Mouse (Mus musculus) granulocyte monocyte progenitor cell, adult 5-6 weeks (primary cell): ENCODE results near the gene Hk2. TPM values are rescaled to one million over a fixed set of nuclear protein-coding genes. Genes with fewer than 3 reads are reported as not detected.

Source experiments
- ATAC-seq: replicated peaks from 2 replicates; pipeline ENCODE4 v1.8.0; 2016; ENCODE audit warnings: mild to moderate bottlenecking, moderate TSS enrichment, inconsistent platforms; ENCODE audit not compliant: poor library complexity, severe bottlenecking
- total RNA-seq, 2 experiments: library from RNA; stranded (forward) in 1 of 2; stranded (reverse) in 1 of 2; fragments of 200-712, 200-1000 nt in 1 of 2; fragments of >200 nt in 1 of 2; fragmentation: Nextera tagmentation in 1 of 2; gene quantifications; 2 replicates each; pipeline ENCODE4 v1.2.3; 2014 to 2017

The Hk2 gene
- total RNA-seq, 2 experiments from 2014 or later: 38.6 to 76.5 TPM

DNA sequence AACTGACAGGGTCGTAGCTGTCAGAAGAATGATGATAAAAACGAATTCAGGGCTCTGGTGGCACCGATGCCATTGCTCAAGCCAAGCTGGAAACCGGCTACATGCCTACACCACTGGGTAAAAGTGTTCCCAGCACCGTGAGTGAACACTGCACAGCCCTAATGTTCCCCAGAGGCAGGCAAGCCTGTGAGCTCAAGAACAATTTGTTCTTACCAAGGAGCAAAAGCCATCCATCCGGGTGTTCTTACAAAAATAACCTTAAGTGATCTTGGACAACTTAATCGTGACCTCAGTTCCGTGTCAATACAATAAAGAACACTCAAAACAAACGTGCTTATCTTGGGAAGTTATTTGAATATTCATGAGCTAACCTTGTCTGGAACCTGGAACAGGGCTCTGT lies 3.2 kb downstream of the Hk2 start:
- no peak for ATAC-seq

DNA sequence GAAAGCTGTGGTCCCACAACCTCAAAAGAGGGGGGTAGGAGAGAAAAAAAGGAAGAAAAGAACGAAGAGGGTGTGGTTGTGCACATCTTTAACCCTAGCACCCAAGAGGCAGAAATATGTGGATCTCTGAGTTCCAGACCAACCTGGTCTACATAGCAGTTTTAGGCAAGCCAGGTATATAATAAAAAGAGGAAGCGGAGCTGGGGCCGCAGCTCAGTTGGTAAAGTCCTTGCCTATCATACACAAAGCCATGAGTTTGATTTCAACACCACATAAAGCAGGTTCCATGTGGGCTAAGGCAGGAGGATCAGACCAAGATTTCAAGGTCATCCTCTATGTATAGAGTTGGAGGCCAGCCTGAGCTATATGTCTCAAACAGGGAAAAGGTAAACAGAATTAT lies 4.0 kb downstream of the Hk2 start:
- ATAC-seq: peak; percentile 5; the same call in 1 of the 2 replicates

DNA sequence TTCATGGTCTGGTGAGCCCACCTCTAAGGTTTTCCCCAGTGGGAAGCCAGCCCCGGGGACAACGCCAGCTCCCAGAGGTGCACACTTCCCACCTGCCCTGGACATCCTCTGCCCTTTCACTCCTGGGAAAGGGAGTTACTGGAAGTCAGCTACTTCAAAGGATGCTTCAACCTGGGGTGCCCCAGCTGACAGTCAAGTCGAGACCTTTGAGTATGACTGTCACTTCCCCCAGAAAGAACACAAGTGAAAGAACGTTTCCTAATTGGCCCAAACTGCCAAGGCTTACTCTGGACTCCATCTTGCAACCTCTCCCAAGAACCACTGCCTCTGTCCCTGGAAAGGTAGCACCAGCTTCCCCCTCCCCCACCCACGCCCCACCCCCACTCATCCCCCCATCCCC lies 4.5 kb downstream of the Hk2 start:
- ATAC-seq: no peak

DNA sequence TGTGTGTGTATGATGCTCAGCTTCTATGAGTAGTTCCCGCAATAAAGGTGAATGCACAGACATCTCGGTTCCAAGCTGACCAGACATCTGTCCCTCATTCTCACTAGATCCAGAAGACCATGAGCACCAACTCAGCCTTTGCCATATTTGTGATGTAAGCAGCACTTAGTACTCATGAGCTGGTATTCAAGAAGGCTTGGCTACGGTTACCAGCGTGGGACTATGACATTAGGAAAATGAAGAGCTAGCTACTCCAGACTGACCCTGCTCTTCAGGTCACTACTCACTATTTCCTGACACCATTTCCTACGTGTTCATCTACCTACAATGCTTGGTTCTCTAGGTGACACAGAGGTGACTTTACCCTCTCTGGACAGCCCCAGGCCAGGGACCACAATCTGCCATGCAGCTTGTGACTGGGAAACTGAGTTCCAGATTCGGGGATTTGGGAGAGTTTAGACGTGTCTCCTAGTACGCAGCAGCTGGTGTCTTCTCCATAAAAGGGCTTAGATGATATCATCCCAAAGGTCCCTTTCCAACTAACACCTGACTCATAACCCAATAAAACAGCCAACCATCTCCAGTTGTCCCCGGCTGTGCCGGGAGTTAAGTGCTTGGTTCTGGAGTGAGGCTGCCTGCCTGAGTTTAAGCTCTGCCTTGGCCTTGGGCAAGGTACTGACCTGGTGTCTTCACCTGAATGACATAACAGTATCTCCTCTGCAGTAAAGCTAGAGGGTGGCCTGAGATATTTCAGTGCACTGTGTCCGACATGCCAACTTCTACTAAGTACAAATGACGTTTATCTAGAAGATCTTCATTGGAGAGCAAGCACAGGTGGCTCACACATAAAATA lies 6.3 kb downstream of the Hk2 start:
- no peak for ATAC-seq

DNA sequence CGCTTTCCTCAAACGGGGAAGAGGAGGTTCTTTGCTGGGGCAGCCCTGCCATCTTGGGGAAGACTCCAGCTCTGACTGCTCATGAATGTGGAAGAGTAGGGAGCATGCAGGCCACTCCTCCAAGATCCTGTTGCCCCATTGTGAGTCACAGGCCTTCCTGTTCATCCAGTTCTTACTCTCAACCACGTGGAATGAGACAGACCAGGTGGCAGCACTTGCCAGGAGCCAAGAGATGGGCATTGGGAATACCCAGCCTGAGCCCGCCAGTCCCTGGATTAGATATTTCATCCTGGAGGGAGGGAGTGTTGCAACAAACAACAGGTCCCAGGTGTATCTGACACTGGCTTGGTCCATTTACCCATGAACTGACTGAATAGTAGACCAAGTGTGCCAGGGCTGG lies 7.6 kb downstream of the Hk2 start:
- ATAC-seq: peak; percentile 20

DNA sequence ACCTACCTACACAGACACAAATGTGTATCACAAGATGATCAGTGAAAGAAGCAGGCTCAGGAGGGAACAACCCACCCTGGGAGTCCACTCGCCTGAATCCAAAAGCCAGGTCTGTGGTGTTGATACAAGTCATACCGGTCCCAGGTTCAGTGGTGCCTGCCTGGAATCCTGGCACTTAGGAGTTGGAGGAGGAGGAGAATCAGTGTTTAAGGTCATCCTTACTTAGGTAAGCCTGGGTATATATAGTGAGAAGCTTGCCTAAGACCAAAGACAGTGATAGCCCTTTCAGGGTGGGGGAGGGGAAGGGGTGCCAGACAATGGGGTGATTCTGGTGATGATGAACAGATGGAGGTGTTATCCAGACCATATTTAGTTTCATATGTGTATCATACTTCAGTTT lies 9.0 kb downstream of the Hk2 start:
- no peak for ATAC-seq

DNA sequence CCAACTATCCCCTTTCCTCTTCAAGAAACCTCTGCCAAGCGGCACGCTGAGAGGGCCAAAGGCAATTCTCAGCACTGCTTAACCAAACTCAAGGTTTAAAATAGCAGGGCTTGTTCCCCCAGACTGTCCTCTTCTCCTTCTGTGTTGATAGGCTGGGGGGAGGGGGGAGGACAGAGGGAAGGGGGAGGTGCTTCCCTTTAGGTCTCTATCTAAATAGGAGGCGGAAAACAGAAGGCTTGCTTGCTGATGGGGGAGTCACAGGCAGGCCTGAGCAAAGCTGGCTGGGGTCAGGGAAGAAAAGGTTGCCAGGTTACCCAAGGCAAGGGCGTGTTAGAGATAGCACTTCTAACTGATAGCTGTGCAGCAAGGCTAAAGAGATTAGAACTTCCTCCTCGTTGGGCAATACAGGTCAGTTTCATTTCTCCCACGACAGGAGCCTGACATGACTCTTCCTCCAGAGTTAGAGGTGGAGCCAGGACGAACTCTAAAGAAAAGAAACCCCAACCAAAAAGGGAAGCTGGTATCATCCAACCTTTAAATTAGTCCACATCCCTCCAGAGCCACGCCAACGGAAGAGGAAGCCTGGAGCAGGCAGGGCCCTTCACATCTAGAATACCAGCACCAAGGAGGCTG lies 10.3 kb downstream of the Hk2 start:
- ATAC-seq: peak; percentile 86

DNA sequence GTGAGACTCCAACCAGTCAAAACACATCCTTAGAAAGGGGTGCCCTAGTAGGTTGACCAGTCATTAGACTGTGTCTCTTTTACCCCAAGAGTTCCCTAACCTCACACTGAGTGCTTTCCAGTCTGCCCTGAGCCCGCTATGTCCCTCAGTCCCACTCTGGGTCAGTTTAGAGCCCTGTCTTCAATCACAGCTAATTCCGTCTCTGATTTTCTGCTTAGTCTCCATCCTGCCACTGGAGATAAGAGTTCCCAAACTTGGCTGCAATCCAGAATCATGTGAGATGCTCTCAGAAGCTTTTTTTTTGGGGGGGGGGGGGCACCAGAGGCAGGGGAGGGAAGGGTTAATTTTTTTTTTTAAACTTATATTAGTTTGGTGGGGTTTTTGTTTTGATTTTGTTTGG lies 11.5 kb downstream of the Hk2 start:
- no peak for ATAC-seq

DNA sequence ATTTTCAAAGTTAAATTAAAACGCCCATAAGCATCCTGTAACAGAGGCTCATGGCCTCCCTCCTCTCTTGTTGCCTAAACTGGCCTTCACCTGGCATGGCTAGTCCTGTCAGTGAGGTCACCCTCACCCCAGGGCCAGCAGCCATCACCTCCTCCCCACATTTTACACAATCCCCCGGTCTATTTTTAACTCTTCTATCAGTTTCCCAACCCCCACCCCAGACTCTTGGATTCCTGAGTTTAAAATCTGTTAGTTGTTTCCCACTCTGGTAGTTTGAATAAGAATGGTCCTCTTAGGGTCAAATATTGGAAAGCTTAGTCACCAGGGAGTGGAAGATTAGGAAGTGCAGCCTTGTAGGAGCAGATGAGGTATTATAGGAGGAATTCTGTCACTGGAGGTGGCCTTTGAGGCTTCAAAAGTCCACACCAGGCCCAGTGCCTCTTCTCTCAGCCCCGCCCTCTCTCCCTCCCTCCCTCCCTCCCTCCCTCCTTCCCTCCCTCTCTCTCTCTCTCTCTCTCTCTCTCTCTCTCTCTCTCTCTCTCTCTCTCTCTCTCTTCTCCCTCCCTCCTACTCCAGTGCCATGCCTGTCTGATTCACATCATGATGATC lies 13.4 kb downstream of the Hk2 start:
- no peak for ATAC-seq

DNA sequence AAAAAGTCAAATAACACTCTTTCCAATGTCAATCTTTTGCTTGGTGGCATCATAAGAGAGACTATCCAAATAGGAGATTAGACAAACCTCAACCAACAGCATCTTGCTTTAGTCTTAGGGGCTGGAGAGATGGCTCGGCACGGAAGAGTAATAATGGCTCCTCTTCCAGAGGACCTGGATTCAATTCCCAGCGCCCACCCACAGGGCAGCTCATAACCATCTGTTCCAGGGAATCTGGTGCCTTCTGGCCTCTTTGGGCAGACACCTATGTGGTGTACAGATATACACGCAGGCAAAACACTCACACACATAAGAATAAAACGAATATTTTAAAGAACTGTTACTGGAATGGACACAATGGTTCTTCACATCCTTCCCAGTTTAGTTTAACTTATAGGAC lies 15.0 kb downstream of the Hk2 start:
- ATAC-seq: no peak

DNA sequence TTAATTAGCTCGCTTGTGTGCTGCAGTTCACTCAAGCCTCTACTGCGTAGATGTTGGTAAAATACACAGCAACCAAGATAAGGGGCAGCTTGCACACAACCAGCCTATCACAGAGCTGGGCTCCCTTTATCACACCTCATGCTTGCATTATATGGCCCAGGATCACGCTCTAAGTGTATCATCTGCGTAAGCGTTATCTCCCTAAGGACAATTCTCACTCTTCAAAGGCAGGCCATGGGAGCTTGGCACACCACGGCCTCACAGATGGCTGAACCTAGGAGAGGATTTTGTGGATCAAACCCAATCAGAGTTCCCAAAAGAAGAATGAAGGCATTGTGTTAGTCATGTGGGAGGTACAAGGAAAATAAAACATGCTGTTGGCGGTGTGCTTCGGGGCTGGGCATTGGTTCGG lies 17.4 kb downstream of the Hk2 start:
- ATAC-seq: no peak

DNA sequence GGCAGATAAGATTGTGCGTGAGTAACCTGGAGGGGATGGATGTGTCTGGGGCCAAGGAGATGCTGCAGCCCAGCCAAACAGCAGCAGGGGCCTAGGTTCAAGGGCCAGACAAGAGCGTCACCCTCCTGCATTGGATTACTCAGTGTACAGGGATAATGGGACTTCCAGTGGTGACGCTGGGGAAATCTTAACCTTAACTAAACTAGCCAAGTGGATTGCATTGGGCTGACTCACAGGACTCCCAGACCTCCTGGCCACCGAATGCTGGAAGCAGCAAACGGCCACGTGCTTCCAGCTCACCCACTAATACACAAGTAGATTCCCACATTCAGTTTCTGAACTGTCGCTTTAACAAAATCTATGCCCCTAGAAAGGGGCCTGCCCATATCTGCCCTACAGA lies 18.0 kb downstream of the Hk2 start:
- no peak for ATAC-seq

DNA sequence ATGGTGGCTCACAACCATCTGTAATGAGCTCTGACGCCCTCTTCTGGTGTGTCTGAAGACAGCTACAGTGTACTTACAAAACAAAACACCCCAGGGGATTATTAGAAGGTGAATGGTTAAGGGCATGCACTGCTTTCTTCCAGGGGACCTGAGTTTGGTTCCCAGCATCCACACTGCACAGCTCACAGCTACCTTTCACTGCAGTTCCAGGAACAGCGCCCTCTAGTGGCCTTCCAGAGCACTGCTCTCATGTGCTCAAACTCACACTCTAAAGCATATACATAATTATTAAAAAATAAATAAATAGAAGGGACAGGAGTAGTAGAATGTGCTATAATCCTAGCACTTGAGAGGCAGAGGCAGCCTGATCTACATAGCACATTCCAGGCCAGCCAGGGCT lies 18.9 kb downstream of the Hk2 start:
- ATAC-seq: 0 out of 2 replicates have a peak, but pooled peaks have one; percentile 28

DNA sequence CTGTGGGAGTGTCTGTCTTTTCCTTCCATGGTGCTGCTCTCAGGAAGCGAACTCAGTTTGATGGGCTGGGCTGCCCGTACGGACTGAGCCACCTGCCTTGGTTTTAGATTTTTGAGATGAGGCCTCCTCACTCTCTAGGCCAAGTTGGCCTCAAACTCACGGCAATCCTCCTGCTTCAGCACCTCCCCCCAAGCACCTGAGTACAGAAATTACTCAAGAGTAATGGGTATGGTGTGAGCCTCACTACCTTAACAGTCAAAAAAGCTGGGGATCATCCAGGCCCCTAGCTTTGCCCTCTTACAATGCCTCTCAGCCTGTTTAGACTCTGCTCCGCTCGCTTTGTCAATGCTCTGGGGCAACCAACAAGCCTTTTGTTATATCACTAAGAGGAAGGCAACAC lies 19.5 kb downstream of the Hk2 start:
- no peak for ATAC-seq

DNA sequence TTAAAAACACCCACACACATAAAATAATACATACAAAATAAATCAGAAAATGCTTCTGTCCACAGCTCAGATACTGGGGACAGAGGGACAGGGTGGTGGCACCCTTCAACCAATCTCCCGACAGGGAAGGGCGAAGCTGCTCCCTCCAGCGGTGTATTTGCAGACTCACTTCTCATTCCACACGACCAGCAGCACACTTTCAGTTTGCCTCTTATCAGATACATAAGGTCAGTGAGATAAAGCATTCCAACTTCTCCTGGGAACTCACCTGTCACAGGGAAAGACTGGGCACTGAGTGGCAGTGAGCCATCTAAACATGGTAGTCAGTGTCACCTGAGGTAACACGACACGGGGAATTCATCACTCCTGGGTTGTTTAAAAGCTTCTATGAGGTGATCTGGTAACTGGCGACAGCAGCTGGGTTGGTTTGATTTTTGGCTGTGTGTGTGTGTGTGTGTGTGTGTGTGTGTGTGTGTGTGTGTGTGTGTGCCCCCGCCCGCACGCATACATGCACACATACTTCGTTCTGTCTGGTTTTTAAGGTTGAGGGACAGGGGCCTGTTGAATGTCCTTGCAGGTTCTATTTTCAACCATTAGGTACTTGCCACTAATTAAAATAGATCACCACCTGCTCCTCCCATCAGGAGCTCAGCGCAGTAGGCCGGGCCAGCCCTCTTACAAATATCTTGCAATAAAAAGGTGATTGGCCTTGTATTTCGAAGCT lies 20.5 kb downstream of the Hk2 start:
- peak; percentile 38; the same call in 1 of the 2 replicates for ATAC-seq

DNA sequence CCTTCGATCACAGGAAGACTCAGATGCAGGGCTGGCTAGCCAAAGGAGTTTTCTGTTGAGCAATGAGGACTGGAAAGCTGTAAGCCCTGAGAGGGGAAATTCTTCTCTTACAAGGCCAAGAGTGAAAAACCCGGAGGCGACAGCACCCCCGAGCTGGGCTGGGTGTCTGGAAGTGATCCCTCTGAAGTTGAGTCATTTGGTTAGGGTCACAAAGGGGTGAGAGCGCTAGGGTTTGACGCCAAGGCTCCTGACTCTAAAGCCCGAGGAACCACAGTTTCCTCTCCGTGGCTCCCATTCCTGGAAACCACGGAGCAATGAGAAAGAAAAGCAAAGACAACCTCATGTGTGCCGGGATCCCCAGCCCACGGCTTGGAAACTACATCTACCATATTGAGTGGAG lies 21.2 kb downstream of the Hk2 start:
- peak; percentile 24; the same call in 1 of the 2 replicates for ATAC-seq

DNA sequence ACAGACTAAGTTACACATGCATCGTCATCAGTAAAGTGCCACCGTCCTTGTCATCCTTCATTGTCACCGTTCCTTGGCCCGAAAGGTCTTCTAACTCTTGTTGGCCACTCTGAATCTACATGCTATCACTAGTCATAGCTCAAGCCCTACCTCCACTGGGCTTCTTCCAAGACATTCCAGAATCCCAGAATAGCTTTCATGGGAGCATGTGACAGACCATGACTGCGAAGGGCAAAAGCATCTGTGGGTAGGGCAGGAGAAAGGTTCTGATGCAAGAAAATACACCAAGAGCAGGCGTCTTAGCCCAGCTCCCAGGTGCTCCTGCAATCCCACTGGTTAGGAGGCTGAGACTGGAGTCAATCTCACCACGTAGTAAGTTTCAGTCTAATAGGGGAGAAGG lies 22.5 kb downstream of the Hk2 start:
- no peak for ATAC-seq

DNA sequence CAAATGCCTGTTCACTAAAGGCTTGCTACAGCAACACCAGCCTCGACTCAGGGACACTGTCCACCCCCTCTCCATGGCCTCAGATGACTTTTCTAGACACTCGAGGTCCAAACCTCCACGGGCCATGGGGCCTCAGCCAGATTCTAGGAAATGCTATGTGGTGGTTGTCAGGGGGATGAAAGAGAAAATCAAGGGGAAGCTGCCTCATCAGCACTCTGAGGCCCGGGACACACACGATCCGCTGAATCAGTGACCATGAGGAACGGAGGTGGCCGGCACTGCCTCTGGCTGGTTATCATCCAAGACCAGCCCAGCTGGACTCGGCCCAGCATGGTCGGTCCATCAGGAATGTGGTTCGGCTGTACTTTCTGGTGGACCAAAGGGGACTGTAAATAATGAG lies 23.2 kb downstream of the Hk2 start:
- no peak for ATAC-seq

DNA sequence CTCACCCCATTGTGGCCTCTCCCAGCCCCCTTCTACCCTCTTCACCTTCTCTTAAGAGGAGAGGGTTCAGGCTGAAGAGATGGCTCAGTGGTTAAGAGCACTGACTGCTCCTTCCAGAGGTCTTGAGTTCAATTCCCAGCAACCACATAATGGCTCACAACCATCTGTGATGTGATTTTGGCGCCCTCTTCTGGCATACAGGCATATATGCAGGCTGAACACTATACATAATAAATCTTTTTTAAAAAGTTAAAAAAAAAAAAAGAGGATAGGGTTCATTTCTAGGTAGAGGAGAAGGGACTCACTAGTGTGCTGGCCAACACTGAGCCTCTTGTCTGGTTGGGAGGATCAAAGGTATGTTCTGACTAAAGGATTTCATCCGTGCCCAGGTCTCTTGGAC lies 24.2 kb downstream of the Hk2 start:
- ATAC-seq: no peak

DNA sequence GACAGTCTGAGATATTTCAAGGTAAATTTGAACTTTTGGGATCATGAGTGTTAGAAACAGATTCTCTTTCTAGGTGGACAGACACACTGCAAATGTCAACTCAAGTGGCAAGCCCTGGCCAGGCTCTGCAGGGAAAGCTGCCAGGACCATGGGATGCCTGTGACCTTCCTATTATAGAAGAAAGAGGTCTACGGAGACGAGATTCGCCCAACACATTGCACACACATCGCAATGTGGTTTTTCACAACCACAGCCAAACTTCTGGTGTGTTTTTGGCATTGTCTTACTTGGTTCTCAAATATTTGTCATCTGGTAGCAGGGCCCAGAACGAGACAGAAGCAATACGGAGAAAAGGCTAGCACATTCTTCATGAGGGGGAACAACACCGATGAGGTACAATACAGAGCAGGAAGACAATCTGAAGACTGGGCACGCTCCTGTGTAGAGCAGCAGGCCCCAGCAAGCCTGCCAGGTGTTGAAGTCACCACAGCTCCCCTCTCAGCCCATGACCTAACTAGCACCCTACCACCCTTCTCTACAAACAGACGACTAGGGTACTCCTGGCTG lies 26.1 kb downstream of the Hk2 start:
- no peak for ATAC-seq

DNA sequence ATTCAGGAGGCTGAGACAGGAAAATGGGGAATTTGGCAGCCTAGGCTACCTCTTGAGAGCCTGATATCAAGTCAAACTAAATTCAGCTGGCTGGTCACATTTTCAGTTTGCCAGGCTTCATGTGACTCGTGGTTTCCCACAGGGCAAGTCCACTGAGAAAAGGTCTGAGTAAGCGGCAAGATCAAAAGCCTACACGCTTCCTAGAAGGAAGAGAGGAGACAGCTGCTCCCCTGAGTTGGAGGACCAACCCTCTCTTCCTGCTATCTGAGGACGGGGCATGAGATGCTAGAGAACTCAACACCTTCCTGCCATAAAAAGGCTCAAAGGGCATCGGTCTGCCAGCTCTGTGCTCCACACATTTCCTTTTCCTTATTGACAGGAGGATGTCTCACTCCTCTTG lies 27.2 kb downstream of the Hk2 start:
- ATAC-seq: no peak
